ENCODE assay signal across 16 mouse cellular contexts in genomic region chr8:83196088-83196487, GRCm38 (mm10). TPM values are rescaled to one million over a fixed set of nuclear protein-coding genes. Genes with fewer than 3 reads are reported as not detected.
A peak's percentile ranks its signal among the peaks of the same experiment; 100 is the strongest.
DNase-seq lines count a peak whose midpoint lies in the region; ATAC-seq and TF ChIP-seq lines count a peak whose summit lies in the region.
"Had no signal": no experiment of that assay in that cellular context is flagged by ENCODE, and none has a peak within 500 bp of the region (broad histone marks: within the 10 kb centered on the region; RNA-seq: fewer than 3 reads in every experiment).

No protein-coding gene starts in this region.

- H3K9ac ChIP-seq in forebrain, embryonic 16.5 days (replicated peaks; ENCODE audit: low read depth, low read length) = no peak overlapping the region
- H3K9ac ChIP-seq in forebrain, embryonic 13.5 days = no peak overlapping the region
- H3K9ac ChIP-seq in heart, embryonic 12.5 days = no peak overlapping the region
- H3K9ac ChIP-seq: stomach, embryonic 15.5 days had no signal

- TF ChIP-seq CTCF in brain, embryonic 14.5 days (IDR thresholded peaks at IDR 0.05; ENCODE audit: borderline replicate concordance, extremely low read depth, insufficient read depth, insufficient read length) = no peak

- no peaks in the 10 kb centered on the region for H3K9me3 ChIP-seq in forebrain, embryonic 16.5 days (ENCODE audit: control insufficient read depth, low read length)
- H3K9me3 ChIP-seq in forebrain, embryonic 13.5 days (replicated peaks) = no peaks in the 10 kb centered on the region
- no peaks in the 10 kb centered on the region for H3K9me3 ChIP-seq in heart, embryonic 12.5 days (replicated peaks)
- H3K9me3 ChIP-seq: G1E; megakaryocyte, embryonic 14.5 days; stomach, embryonic 15.5 days had no signal

- 0 out of 2 replicates have a peak, but pooled peaks have one; percentile 13 for ATAC-seq in forebrain, embryonic 16.5 days
- no peak for ATAC-seq in forebrain, embryonic 13.5 days
- ATAC-seq in heart, embryonic 12.5 days (ENCODE audit: insufficient number of reproducible peaks, low FRiP score) = no peak
- ATAC-seq: intestine, postnatal 0 days had no signal

- H3K4me1 ChIP-seq in forebrain, embryonic 16.5 days (replicated peaks; ENCODE audit: control insufficient read depth, insufficient read depth, low read length) = peaks cover 18% of the 10 kb centered on the region
- peaks cover 22% of the 10 kb centered on the region for H3K4me1 ChIP-seq in forebrain, embryonic 13.5 days
- H3K4me1 ChIP-seq in heart, embryonic 12.5 days (replicated peaks) = peaks cover 17% of the 10 kb centered on the region
- H3K4me1 ChIP-seq: megakaryocyte, embryonic 14.5 days had no signal

- peak; percentile 47 for DNase-seq in brain, embryonic 14.5 days (ENCODE audit: low read depth)
- DNase-seq in layer of hippocampus, adult 18-20 months (ENCODE audit: low spot score in 2 of 2) = peak; percentile 60 to 81
- peak; percentile 58 for DNase-seq in right cerebral cortex, adult 18-20 months
- DNase-seq in adrenal gland, postnatal 14 days = no peak
- DNase-seq in urinary bladder, adult 18-20 months (ENCODE audit: low spot score in 2 of 2) = no peak
- DNase-seq: adrenal gland, postnatal 25 days; heart, adult 11 months; heart, postnatal 36 days; retina, postnatal 1 day had no signal

- H3K4me3 ChIP-seq in forebrain, embryonic 16.5 days (replicated peaks; ENCODE audit: low read length) = no peak overlapping the region
- H3K4me3 ChIP-seq in forebrain, embryonic 13.5 days = no peak overlapping the region
- no peak overlapping the region for H3K4me3 ChIP-seq in heart, embryonic 12.5 days
- H3K4me3 ChIP-seq: megakaryocyte, embryonic 14.5 days; stomach, embryonic 15.5 days had no signal

- H3K36me3 ChIP-seq in forebrain, embryonic 16.5 days (ENCODE audit: control insufficient read depth, insufficient read depth) = no peaks in the 10 kb centered on the region
- no peaks in the 10 kb centered on the region for H3K36me3 ChIP-seq in forebrain, embryonic 13.5 days (ENCODE audit: poor library complexity, severe bottlenecking)
- H3K36me3 ChIP-seq in heart, embryonic 12.5 days = no peaks in the 10 kb centered on the region
- H3K36me3 ChIP-seq: G1E; stomach, embryonic 15.5 days had no signal

- no peak overlapping the region for H3K27ac ChIP-seq in forebrain, embryonic 16.5 days (ENCODE audit: low read length)
- H3K27ac ChIP-seq in forebrain, embryonic 13.5 days = no peak overlapping the region
- H3K27ac ChIP-seq in heart, embryonic 12.5 days (ENCODE audit: poor library complexity, severe bottlenecking) = no peak overlapping the region
- H3K27ac ChIP-seq: stomach, embryonic 15.5 days had no signal

- 39% methylated on average over 6 of the region's 6 CpGs for WGBS in forebrain, embryonic 16.5 days
- WGBS in forebrain, embryonic 13.5 days = 42% methylated on average over 6 of the region's 6 CpGs
- WGBS in heart, embryonic 12.5 days = 76% methylated on average over 6 of the region's 6 CpGs

- H3K4me2 ChIP-seq in forebrain, embryonic 16.5 days (ENCODE audit: low read length) = no peak overlapping the region
- no peak overlapping the region for H3K4me2 ChIP-seq in forebrain, embryonic 13.5 days
- no peak overlapping the region for H3K4me2 ChIP-seq in heart, embryonic 12.5 days
- H3K4me2 ChIP-seq: stomach, embryonic 15.5 days had no signal

- no peak for TF ChIP-seq POLR2A in brain, embryonic 14.5 days (IDR thresholded peaks at IDR 0.05; ENCODE audit: borderline replicate concordance, extremely low read depth, insufficient read depth, insufficient read length, poor library complexity, severe bottlenecking)

- no peaks in the 10 kb centered on the region for H3K27me3 ChIP-seq in forebrain, embryonic 16.5 days (replicated peaks; ENCODE audit: control insufficient read depth, insufficient read depth, low read length)
- H3K27me3 ChIP-seq in forebrain, embryonic 13.5 days = no peaks in the 10 kb centered on the region
- H3K27me3 ChIP-seq in heart, embryonic 12.5 days (replicated peaks) = no peaks in the 10 kb centered on the region
- H3K27me3 ChIP-seq: stomach, embryonic 15.5 days had no signal

RNA-seq across cellular contexts. Expression of gene Gm10645, which starts 30.1 kb away (rescaled TPM):
- 5.4 and 8.0 TPM in 2 replicates for polyA plus RNA-seq in forebrain, embryonic 16.5 days (2015; fragmentation: Nextera tagmentation; extraction: Ambion mirVana)
- polyA plus RNA-seq in forebrain, embryonic 13.5 days (2015; fragmentation: Nextera tagmentation; extraction: Ambion mirVana) = 5.1 and 5.2 TPM in 2 replicates
- 1.6 and 3.0 TPM in 2 replicates for polyA plus RNA-seq in brain, embryonic 14.5 days (2012; rRNA removed)
- 1 to 10 TPM in 1 of 2 experiments, under 1 TPM in 1; 0.79 to 1.4 TPM for total RNA-seq in layer of hippocampus, adult 18-20 months (2021)
- not detected in 2 replicates for total RNA-seq in adrenal gland, postnatal 14 days (2021)
- polyA plus RNA-seq in heart, embryonic 12.5 days (2016; fragmentation: Nextera tagmentation; extraction: Ambion mirVana) = 0.64 and 1.1 TPM in 2 replicates
- total RNA-seq: adrenal gland, postnatal 25 days; G1E; heart, postnatal 36 days had no signal
- polyA plus RNA-seq: G1E had no signal

RNA-seq across cellular contexts. Expression of gene Tbc1d9, which starts 30.9 kb away (rescaled TPM):
- polyA plus RNA-seq in forebrain, embryonic 16.5 days (2015; fragmentation: Nextera tagmentation; extraction: Ambion mirVana) = 14.4 and 15.1 TPM in 2 replicates
- polyA plus RNA-seq in forebrain, embryonic 13.5 days (2015; fragmentation: Nextera tagmentation; extraction: Ambion mirVana) = 9.3 and 11.5 TPM in 2 replicates
- polyA plus RNA-seq in brain, embryonic 14.5 days (2012; rRNA removed) = 48.5 and 75.7 TPM in 2 replicates
- total RNA-seq in layer of hippocampus, adult 18-20 months (2021) = 10 to 100 TPM; 61.2 to 65.3 TPM
- total RNA-seq in adrenal gland, postnatal 14 days (2021) = 6.6 and 7.8 TPM in 2 replicates
- 1.3 and 1.4 TPM in 2 replicates for polyA plus RNA-seq in heart, embryonic 12.5 days (2016; fragmentation: Nextera tagmentation; extraction: Ambion mirVana)
- polyA plus RNA-seq: G1E had no signal

Comparison
In these comparisons a context has a peak if more than half of its experiments do, and no peak if none do; other contexts are left out.
1. DNase-seq: peak in brain, embryonic 14.5 days (single experiment), layer of hippocampus, adult 18-20 months (2 of 2) and right cerebral cortex, adult 18-20 months (single experiment); none in adrenal gland, postnatal 14 days (single experiment) and urinary bladder, adult 18-20 months (0 of 2).